Mouse (Mus musculus) left cerebral cortex, postnatal 25 days (tissue): ENCODE results near the gene Gm20479. TPM values are rescaled to one million over a fixed set of nuclear protein-coding genes. Genes with fewer than 3 reads are reported as not detected.
A peak's percentile ranks its signal among the peaks of the same experiment; 100 is the strongest.

Experiments used
- DNase-seq, 2 experiments: peaks; one replicate each; pipeline ENCODE4 v3.0.0; 2022; ENCODE audit warnings: low spot score in 2 of 2, mixed read lengths in 1 of 2
- intact Hi-C: fragments of 180-260 bp; cut with DNase I; formaldehyde crosslinking; loops from one replicate; pipeline ENCODE4 v1.15.1; 2025
- total RNA-seq, 2 experiments: library from RNA; stranded (reverse); gene quantifications; 2 replicates each; pipeline ENCODE4 v1.2.3; 2021

Gene Gm20479
- total RNA-seq, result not detected

- intact Hi-C loops, result no loop called here
- DNase-seq, result no peak
These were observed at the start of gene Gm20479 for GRCm38 (mm10) chr7:27356861-27357594. TSS of gene Gm20479 (minus strand) at chr7:27357419.

GRCm38 (mm10) chr7:27406481-27406880 is 49.3 kb upstream of the Gm20479 start:
- intact Hi-C loops, result no loop called here
- DNase-seq, result no peak

GRCm38 (mm10) chr7:27404203-27404942 is 47.2 kb upstream of the Gm20479 start:
- no peak for DNase-seq
- intact Hi-C loops, result no loop called here

GRCm38 (mm10) chr7:27402675-27403074 is 45.5 kb upstream of the Gm20479 start:
- DNase-seq, result peak; percentile 76 to 87
- intact Hi-C loops, result loop anchor here (2.0 kb wide), 1 partner anchor 70 kb away; no protein-coding TSS in a partner anchor

- DNase-seq, result peak in 1 of 2 experiments; percentile 74
- intact Hi-C loops, result no loop called here
These were observed 43.3 kb upstream of the Gm20479 start for GRCm38 (mm10) chr7:27400545-27400944.

- peak; percentile 76 to 83 for DNase-seq
- intact Hi-C loops, result no loop called here
These were observed 40.1 kb upstream of the Gm20479 start for GRCm38 (mm10) chr7:27397048-27397949.

GRCm38 (mm10) chr7:27396184-27397047 is 39.2 kb upstream of the Gm20479 start:
- intact Hi-C loops, result loop anchor here (1.0 kb wide), 1 partner anchor 57 kb away; no protein-coding TSS in a partner anchor
- peak; percentile 29 to 57 for DNase-seq

GRCm38 (mm10) chr7:27395521-27396183 is 38.4 kb upstream of the Gm20479 start:
- peak; percentile 23 to 58 for DNase-seq
- intact Hi-C loops, result loop anchor here (1.0 kb wide), 1 partner anchor 56 kb away; no protein-coding TSS in a partner anchor

GRCm38 (mm10) chr7:27391416-27391815 is 34.2 kb upstream of the Gm20479 start:
- DNase-seq, result no peak
- intact Hi-C loops, result no loop called here

GRCm38 (mm10) chr7:27389213-27389612 is 32.0 kb upstream of the Gm20479 start:
- intact Hi-C loops, result no loop called here
- no peak for DNase-seq

GRCm38 (mm10) chr7:27384731-27385130 is 27.5 kb upstream of the Gm20479 start:
- intact Hi-C loops, result loop anchor here (1.0 kb wide), 1 partner anchor 48 kb away; no protein-coding TSS in a partner anchor
- no peak for DNase-seq

GRCm38 (mm10) chr7:27384134-27384533 is 26.9 kb upstream of the Gm20479 start:
- intact Hi-C loops, result loop anchor here (1.0 kb wide), 1 partner anchor 48 kb away; no protein-coding TSS in a partner anchor
- no peak for DNase-seq

- DNase-seq, result no peak
- intact Hi-C loops, result no loop called here
These were observed 26.0 kb upstream of the Gm20479 start for GRCm38 (mm10) chr7:27383233-27383632.

GRCm38 (mm10) chr7:27381560-27381959 is 24.3 kb upstream of the Gm20479 start:
- DNase-seq, result no peak

GRCm38 (mm10) chr7:27381009-27381408 is 23.8 kb upstream of the Gm20479 start:
- DNase-seq, result no peak
- intact Hi-C loops, result no loop called here

More at GRCm38 (mm10) chr7:27381560-27381959, 24.3 kb upstream of the Gm20479 start:
- intact Hi-C loops, result no loop called here

GRCm38 (mm10) chr7:27379836-27380235 is 22.6 kb upstream of the Gm20479 start:
- intact Hi-C loops, result no loop called here
- no peak for DNase-seq

GRCm38 (mm10) chr7:27378431-27378830 is 21.2 kb upstream of the Gm20479 start:
- intact Hi-C loops, result no loop called here
- DNase-seq, result peak in 1 of 2 experiments; percentile 50

- DNase-seq, result peak; percentile 60 to 83
- intact Hi-C loops, result no loop called here
These were observed 18.1 kb upstream of the Gm20479 start for GRCm38 (mm10) chr7:27375274-27375673.
